Mouse (Mus musculus) liver, adult 2 months (tissue): ENCODE measurements around the gene Myom1. TPM values are rescaled to one million over a fixed set of nuclear protein-coding genes. Genes with fewer than 3 reads are reported as not detected.
"Not testable (repeated sequence)": the region's sequence is repeated elsewhere in the genome, so short reads cannot be mapped to it uniquely, and the experiment has no call there.

Experiments
- DNase-seq: peaks from one replicate; pipeline ENCODE4 v3.0.0-alpha.2; 2011; ENCODE audit warnings: low read depth, low spot score; ENCODE audit errors: extremely low read depth
- H3K27ac ChIP-seq: fragments of 200-500 bp; replicated peaks from 2 replicates; pipeline ENCODE4 v1.5.1; 2012; ENCODE audit warnings: low read depth, mild to moderate bottlenecking, control low read depth, inconsistent platforms, low read length; ENCODE audit not compliant: insufficient read depth
- H3K27me3 ChIP-seq: fragments of 200-500 bp; 2 replicates; pipeline ENCODE4 v1.6.1; 2012; ENCODE audit warnings: mild to moderate bottlenecking, moderate library complexity, low read length, inconsistent platforms; ENCODE audit not compliant: control insufficient read depth, insufficient read depth
- H3K36me3 ChIP-seq: fragments of 200-500 bp; 2 replicates; pipeline ENCODE4 v1.6.1; 2012; ENCODE audit warnings: low read length, inconsistent platforms; ENCODE audit not compliant: control insufficient read depth, insufficient read depth
- H3K4me1 ChIP-seq: fragments of 200-500 bp; 2 replicates; pipeline ENCODE4 v1.6.1; 2011; ENCODE audit warnings: low read length; ENCODE audit not compliant: control insufficient read depth, insufficient read depth
- H3K4me3 ChIP-seq: fragments of 200-500 bp; 2 replicates; pipeline ENCODE4 v1.5.1; 2011; ENCODE audit warnings: low read depth, mild to moderate bottlenecking, control low read depth, low read length, moderate library complexity; ENCODE audit not compliant: insufficient read depth
- H3K79me2 ChIP-seq: fragments of 200-500 bp; 2 replicates; pipeline ENCODE4 v1.6.1; 2012; ENCODE audit warnings: inconsistent platforms, mild to moderate bottlenecking, low read length, moderate library complexity; ENCODE audit not compliant: control insufficient read depth, insufficient read depth
- H3K9ac ChIP-seq: fragments of 200-500 bp; 2 replicates; pipeline ENCODE4 v1.6.1; 2012; ENCODE audit warnings: low read depth, mild to moderate bottlenecking, control low read depth, inconsistent platforms, low read length
- CTCF ChIP-seq: fragments of 200-500 bp; IDR thresholded peaks from 2 replicates; pipeline ENCODE4 v1.5.1; 2011; ENCODE audit warnings: low read depth, low read length, control low read depth
- POLR2A ChIP-seq: fragments of 200-500 bp; IDR thresholded peaks from 2 replicates; pipeline ENCODE4 v1.6.1; 2011; ENCODE audit warnings: low read length, control low read depth; ENCODE audit not compliant: insufficient read depth; ENCODE audit errors: extremely low read depth
- WGBS: fragments of 180-500 bp; shearing (Covaris S2); methylation state at CpG from one replicate; pipeline ENCODE4 v1.1.7; 2018; 5-methylcytosine and 5-hydroxymethylcytosine counted together
- polyA plus RNA-seq: library from polyadenylated mRNA; depleted of rRNA; stranded (reverse); fragments of >200 nt; gene quantifications from 2 replicates; pipeline ENCODE4 v1.2.3, GENCODE M21; 2012
- total RNA-seq: library from RNA; depleted of rRNA; stranded (reverse); fragments of >200 nt; gene quantifications from 2 replicates; pipeline ENCODE4 v1.2.3, GENCODE M21; 2014

The Myom1 gene
- total and polyA plus RNA-seq, 2 experiments, result 0.34 to 3.2 TPM

DNA sequence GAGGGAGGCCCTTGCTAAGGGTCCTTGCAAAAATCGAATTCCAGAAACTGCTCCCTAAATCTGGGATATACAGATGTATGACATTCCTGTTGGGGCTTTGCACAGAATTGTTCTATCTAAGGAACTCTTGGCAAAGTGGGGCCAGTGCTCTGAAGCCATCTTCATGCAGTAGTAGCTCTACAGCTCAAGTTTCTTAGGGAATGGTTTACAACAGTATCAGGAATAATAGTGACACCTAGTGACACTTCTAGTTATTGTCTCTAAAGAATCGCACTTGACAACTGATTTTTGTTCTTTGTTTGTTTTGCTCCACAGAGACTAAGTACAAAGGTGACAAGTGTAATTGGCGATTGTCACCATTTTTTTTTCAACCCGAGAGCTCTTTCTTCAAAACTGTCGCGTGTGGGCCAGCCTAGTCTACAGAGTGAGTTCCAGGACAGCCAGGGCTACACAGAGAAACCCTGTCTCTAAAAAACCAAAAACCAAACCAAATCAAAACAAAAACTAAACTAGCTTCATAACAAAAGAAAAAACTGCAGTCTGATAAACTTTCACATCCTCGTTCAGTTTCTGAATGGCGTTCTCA, 33.7 kb upstream of the Myom1 start:
- Histone ChIP-seq H3K79me2 (no peaks in the 10 kb centered on the region), H3K4me1 (no peaks in the 10 kb centered on the region), H3K4me3 (no peak overlapping the region), H3K9ac (no peak overlapping the region), H3K27ac (no peak overlapping the region), H3K36me3 (peaks cover 3% of the 10 kb centered on the region), H3K27me3 (no peaks in the 10 kb centered on the region)
- WGBS, result 9% methylated on average over 8 of the region's 8 CpGs
- peak; percentile 61 for TF ChIP-seq CTCF
- TF ChIP-seq POLR2A, result no peak
- peak; percentile 92 for DNase-seq

GRCm38 (mm10) chr17:70971206-70971605, 31.2 kb upstream of the Myom1 start:
- Histone ChIP-seq H3K4me3 (no peak overlapping the region), H3K27me3 (no peaks in the 10 kb centered on the region), H3K36me3 (peaks cover 16% of the 10 kb centered on the region), H3K27ac (no peak overlapping the region), H3K79me2 (no peaks in the 10 kb centered on the region), H3K9ac (no peak overlapping the region), H3K4me1 (no peaks in the 10 kb centered on the region)
- 83% methylated on average over 11 of the region's 11 CpGs for WGBS
- no peak for TF ChIP-seq CTCF
- no peak for TF ChIP-seq POLR2A
- DNase-seq, result no peak

GRCm38 (mm10) chr17:70973398-70973797, 29.0 kb upstream of the Myom1 start:
- Histone ChIP-seq H3K27ac (no peak overlapping the region), H3K4me3 (no peak overlapping the region), H3K4me1 (no peaks in the 10 kb centered on the region), H3K79me2 (no peaks in the 10 kb centered on the region), H3K9ac (no peak overlapping the region), H3K27me3 (no peaks in the 10 kb centered on the region), H3K36me3 (peaks cover 19% of the 10 kb centered on the region)
- no peak for TF ChIP-seq CTCF
- no peak for DNase-seq
- 88% methylated on average over 9 of the region's 9 CpGs for WGBS

- not testable (repeated sequence) for DNase-seq, H3K79me2 ChIP-seq, H3K27ac ChIP-seq, H3K4me3 ChIP-seq, H3K9ac ChIP-seq, H3K4me1 ChIP-seq, H3K27me3 ChIP-seq
- peaks cover 19% of the 10 kb centered on the region for H3K36me3 ChIP-seq
- 90% methylated on average over 14 of the region's 14 CpGs for WGBS
These were observed 28.4 kb upstream of the Myom1 start for GRCm38 (mm10) chr17:70974065-70974464.

GRCm38 (mm10) chr17:70977799-70978198, 24.6 kb upstream of the Myom1 start:
- Histone ChIP-seq H3K4me3 (no peak overlapping the region), H3K27me3 (no peaks in the 10 kb centered on the region), H3K36me3 (peaks cover 25% of the 10 kb centered on the region), H3K27ac (no peak overlapping the region), H3K4me1 (no peaks in the 10 kb centered on the region), H3K79me2 (no peaks in the 10 kb centered on the region; the same call in 1 of the 2 replicates), H3K9ac (no peak overlapping the region)
- 87% methylated on average over 6 of the region's 6 CpGs for WGBS
- TF ChIP-seq POLR2A (no peak), CTCF (peak; percentile 55)
- DNase-seq, result no peak

DNA sequence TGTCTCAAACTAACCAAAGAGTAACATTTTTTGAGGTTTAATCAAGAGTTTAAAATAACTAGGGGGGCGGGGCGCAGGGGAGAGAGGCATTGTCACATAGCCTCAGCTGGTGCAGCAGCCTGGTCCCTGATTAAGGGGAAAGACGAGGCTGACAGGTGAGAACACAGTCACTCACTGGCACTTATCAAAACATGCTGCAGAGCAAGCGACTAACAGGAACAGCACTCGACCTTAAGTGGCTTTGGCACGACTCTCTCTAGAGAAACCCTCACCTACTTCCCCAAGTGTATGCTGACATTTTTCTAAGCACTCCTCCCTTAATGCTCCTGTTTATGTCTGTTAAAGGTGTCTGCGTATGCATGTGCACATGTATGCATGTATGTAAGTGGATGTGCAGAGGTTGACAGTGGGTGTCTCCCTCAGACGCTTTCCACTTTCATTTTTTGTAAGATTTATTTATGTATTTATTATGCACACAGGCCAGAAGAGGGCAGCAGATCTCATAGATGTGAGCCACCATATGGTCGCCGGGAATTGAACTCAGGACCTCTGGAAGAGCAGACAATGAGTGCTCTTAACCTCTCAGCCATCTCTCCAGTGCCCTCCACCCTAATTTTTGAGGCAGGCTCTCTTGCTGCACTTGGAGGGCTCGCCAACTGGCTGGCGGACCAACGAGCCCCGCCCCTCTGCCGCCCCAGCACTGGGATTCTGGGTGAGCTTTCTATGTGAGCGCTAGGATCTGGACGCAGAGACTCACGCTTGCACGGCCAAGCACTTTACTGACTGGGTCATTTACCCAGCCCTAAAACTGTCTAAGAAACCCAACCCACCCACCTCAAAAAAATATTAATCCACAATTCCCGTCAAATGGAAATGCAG, 22.8 kb upstream of the Myom1 start:
- Histone ChIP-seq H3K27ac (no peak overlapping the region), H3K4me3 (no peak overlapping the region), H3K36me3 (peaks cover 23% of the 10 kb centered on the region), H3K4me1 (no peaks in the 10 kb centered on the region), H3K27me3 (no peaks in the 10 kb centered on the region), H3K79me2 (peaks cover 2% of the 10 kb centered on the region; the same call in 1 of the 2 replicates), H3K9ac (no peak overlapping the region)
- DNase-seq, result peak; percentile 30
- TF ChIP-seq CTCF, result no peak
- TF ChIP-seq POLR2A, result no peak
- WGBS, result 81% methylated on average over 20 of the region's 20 CpGs
